Mouse (Mus musculus): Measurements from ENCODE around the gene Gm3633. TPM values are rescaled to one million over a fixed set of nuclear protein-coding genes. Genes with fewer than 3 reads are reported as not detected.

The Gm3633 gene
- polyA plus RNA-seq (2015; fragmentation: Nextera tagmentation; extraction: Ambion mirVana) = not detected in 2 replicates

DNA sequence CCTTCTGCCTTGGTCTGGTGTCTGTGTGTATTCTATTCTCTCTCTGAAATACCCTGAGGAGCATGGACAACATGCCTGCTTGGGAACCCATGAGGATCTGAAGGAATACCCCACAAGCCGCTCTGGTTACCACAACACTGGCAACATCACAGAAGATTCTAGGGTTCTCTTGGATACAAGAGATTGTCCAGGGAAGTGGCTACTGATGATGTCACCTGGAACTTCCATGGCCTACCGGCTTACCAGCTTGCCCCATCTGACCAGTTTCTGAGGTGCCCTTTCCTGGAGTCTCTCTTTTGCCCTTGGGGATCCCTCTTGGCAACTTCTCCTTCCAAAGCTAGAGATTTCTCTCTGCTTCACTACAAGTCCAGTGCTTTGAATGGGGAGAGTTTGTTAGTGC lies at the start of gene Gm3633:
Gene Gm3633 (minus strand): TSS at position 101 of the 400 bp plus-strand sequence.

DNA sequence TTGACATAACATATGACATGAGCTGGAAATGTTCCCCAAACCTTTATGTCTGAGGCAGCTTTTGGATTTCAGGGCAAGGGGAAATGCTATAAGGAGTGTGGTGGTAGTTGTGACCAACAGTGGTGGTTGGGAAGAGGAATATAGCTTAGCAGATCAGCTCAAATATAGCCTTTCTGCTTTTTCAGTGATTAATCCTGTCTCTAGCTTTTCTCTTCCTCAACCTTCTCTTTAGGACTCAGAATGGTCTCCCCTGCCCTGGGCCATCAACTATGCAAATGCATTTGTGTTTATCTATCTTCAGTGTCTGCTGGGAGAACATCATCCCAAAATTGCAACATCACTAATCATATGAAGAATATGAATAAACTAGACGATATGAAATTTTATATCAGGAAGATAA lies 13.9 kb upstream of the Gm3633 start, which contains the start of gene Gm10378:
Gene Gm10378 (plus strand): TSS at position 301 of the 400 bp plus-strand sequence.

GRCm38 (mm10) chr14:42599782-42600181 lies 41.9 kb downstream of the Gm3633 start, which contains the start of gene Gm17124:
TSS of gene Gm17124 (minus strand) at chr14:42599882.

Small RNA genes within 50 kb of the gene (microRNA-seq; reads per million reads assigned to microRNA genes)
- gene Gm23620 (0 reads per million in 2 experiments), gene Gm25228 (0 reads per million in 2 experiments)

Other genes starting within 250 kb of the Gm3633 start
- gene Gm8005, start 202.2 kb downstream of the Gm3633 start, polyA plus RNA-seq (2015; fragmentation: Nextera tagmentation; extraction: Ambion mirVana) = not detected in 2 replicates
- not detected in 2 replicates for gene Gm8011, start 178.0 kb downstream of the Gm3633 start, polyA plus RNA-seq (2015; fragmentation: Nextera tagmentation; extraction: Ambion mirVana)
- gene Gm8020, start 139.6 kb downstream of the Gm3633 start, polyA plus RNA-seq (2015; fragmentation: Nextera tagmentation; extraction: Ambion mirVana) = not detected in 2 replicates
- not detected in 2 replicates for gene Gm8024, start 117.6 kb downstream of the Gm3633 start, polyA plus RNA-seq (2015; fragmentation: Nextera tagmentation; extraction: Ambion mirVana)
- gene Gm17124, start 42.0 kb downstream of the Gm3633 start, polyA plus RNA-seq (2015; fragmentation: Nextera tagmentation; extraction: Ambion mirVana) = not detected in 2 replicates
- not detected in 2 replicates for gene Gm10378, start 14.0 kb upstream of the Gm3633 start, polyA plus RNA-seq (2015; fragmentation: Nextera tagmentation; extraction: Ambion mirVana)
- gene Gm3015, start 126.9 kb upstream of the Gm3633 start, polyA plus RNA-seq (2015; fragmentation: Nextera tagmentation; extraction: Ambion mirVana) = not detected in 2 replicates
- gene Gm10377, start 156.1 kb upstream of the Gm3633 start, polyA plus RNA-seq (2015; fragmentation: Nextera tagmentation; extraction: Ambion mirVana) = not detected in 2 replicates
- gene Gm21977, start 211.6 kb upstream of the Gm3633 start, polyA plus RNA-seq (2015; fragmentation: Nextera tagmentation; extraction: Ambion mirVana) = not detected in 2 replicates

All from skeletal muscle tissue, postnatal 0 days (tissue).